Mouse (Mus musculus) lung, embryonic 15.5 days (tissue): ENCODE results near the gene Mapk1ip1l. TPM values are rescaled to one million over a fixed set of nuclear protein-coding genes. Genes with fewer than 3 reads are reported as not detected.

Source experiments
- ATAC-seq: fragments of 200-750 bp; cut with Nextera tagmentation; 2 replicates; pipeline ENCODE4 v1.8.0; 2017; ENCODE audit warnings: moderate number of reproducible peaks, borderline replicate concordance; ENCODE audit not compliant: low FRiP score, low TSS enrichment; ENCODE audit errors: extremely low read depth
- H3K27ac ChIP-seq: fragments of 300-500 bp; sonication (generic); 2 replicates; pipeline ENCODE4 v1.5.1; 2015; ENCODE audit warnings: moderate library complexity, mild to moderate bottlenecking, inconsistent platforms
- H3K27me3 ChIP-seq: fragments of 300-500 bp; sonication (generic); 2 replicates; pipeline ENCODE4 v1.6.1; 2015; ENCODE audit warnings: inconsistent platforms
- H3K36me3 ChIP-seq: fragments of 300-500 bp; sonication (generic); 2 replicates; pipeline ENCODE4 v1.6.1; 2015; ENCODE audit warnings: inconsistent platforms
- H3K4me1 ChIP-seq: fragments of 300-500 bp; sonication (generic); 2 replicates; pipeline ENCODE4 v1.6.1; 2015; ENCODE audit warnings: inconsistent platforms
- H3K4me2 ChIP-seq: fragments of 300-500 bp; sonication (generic); 2 replicates; pipeline ENCODE4 v1.6.1; 2015; ENCODE audit warnings: inconsistent platforms, mild to moderate bottlenecking, moderate library complexity
- H3K4me3 ChIP-seq: fragments of 300-500 bp; sonication (generic); 2 replicates; pipeline ENCODE4 v1.5.1; 2015; ENCODE audit warnings: mild to moderate bottlenecking, inconsistent platforms
- H3K9ac ChIP-seq: fragments of 300-500 bp; sonication (generic); 2 replicates; pipeline ENCODE4 v1.6.1; 2015; ENCODE audit warnings: inconsistent platforms
- H3K9me3 ChIP-seq: fragments of 300-500 bp; sonication (generic); 2 replicates; pipeline ENCODE4 v1.6.1; 2016; ENCODE audit warnings: inconsistent platforms
- WGBS: fragments of 180-500 bp; shearing (Covaris S2); methylation state at CpG from one replicate; pipeline ENCODE4 v1.1.7; 2015; 5-methylcytosine and 5-hydroxymethylcytosine counted together
- polyA plus RNA-seq: library from polyadenylated mRNA; unstranded; fragments of >200 nt; fragmentation: Nextera tagmentation; extraction: Ambion mirVana; gene quantifications from 2 replicates; pipeline ENCODE4 v1.2.1, GENCODE M21; 2015

Gene Mapk1ip1l
- 65.5 and 67.7 TPM in 2 replicates for polyA plus RNA-seq

DNA sequence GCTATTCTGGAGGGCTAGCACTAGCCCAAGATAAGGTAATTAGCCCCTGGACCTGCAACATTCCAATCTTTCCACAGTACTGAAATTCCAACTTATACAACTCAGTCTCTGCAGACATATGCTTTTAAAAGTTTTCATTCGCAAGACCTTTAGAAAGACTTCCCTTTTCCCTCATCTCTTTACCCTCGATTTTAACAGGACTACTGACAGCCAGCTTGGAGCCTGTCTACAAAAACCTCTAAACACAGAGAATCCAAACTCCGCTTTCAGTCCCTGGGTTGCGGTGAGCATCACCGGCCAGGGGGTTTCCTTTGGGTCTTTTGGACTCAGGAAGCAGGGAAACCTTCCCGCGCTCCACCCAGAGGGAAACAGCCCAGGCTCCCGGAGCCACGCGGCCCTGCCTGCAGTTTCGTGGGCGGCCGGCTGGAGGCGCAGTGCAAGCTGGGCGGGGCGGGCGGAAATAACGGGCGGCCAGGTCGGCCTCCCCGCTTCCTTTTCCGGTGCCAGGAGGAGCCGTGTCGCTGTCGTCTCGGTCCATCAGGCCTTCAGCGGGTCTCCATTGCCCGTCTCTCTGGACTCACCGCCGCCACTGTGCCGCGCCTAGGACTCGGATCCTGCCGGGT lies at the start of gene Mapk1ip1l:
TSS of gene Mapk1ip1l (plus strand) at position 482 of the 623 bp plus-strand sequence.
- Histone ChIP-seq H3K4me2 (peak within 1 kb of the TSS; percentile 57), H3K27ac (peak within 1 kb of the TSS; percentile 97), H3K9me3 (no peaks in the 10 kb centered on the region), H3K4me3 (peak within 1 kb of the TSS; percentile 85), H3K9ac (peak within 1 kb of the TSS; percentile 98), H3K27me3 (no peaks in the 10 kb centered on the region), H3K4me1 (peaks cover 15% of the 10 kb centered on the region), H3K36me3 (no peaks in the 10 kb centered on the region)
- ATAC-seq, result peak; percentile 85
- WGBS, result under 1% methylated on average over 34 of the region's 34 CpGs

- Histone ChIP-seq H3K4me3 (no peak overlapping the region), H3K4me2 (no peak overlapping the region), H3K36me3 (peaks cover 43% of the 10 kb centered on the region), H3K9ac (no peak overlapping the region), H3K4me1 (no peaks in the 10 kb centered on the region), H3K9me3 (no peaks in the 10 kb centered on the region), H3K27ac (no peak overlapping the region), H3K27me3 (no peaks in the 10 kb centered on the region)
- 84% methylated on average over 6 of the region's 6 CpGs for WGBS
- no peak for ATAC-seq
These were observed 48.2 kb upstream of the Mapk1ip1l start for GRCm38 (mm10) chr14:47249839-47250238.

DNA sequence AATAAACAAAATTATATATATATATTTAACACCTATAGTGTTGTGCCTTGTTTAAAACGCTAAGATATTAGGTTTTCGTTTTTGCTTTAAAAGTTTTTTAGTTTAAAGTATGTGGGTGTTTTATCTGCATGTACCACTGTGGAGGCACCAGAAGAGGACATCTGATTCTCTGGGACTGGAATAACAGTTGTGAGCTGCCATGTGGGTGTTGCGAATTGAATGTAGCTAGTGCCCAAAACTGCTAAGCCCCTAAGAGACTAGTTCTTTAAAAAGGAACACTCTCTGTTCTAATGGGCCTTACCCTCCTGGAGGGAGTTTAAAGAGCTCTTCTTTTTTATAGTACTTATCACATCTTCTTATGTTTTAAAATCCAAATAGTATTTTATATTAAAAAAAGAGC lies 33.2 kb upstream of the Mapk1ip1l start:
- Histone ChIP-seq H3K36me3 (peaks cover 57% of the 10 kb centered on the region), H3K4me2 (no peak overlapping the region), H3K9ac (no peak overlapping the region), H3K4me3 (no peak overlapping the region), H3K4me1 (no peaks in the 10 kb centered on the region), H3K9me3 (no peaks in the 10 kb centered on the region), H3K27me3 (no peaks in the 10 kb centered on the region), H3K27ac (no peak overlapping the region)
- WGBS, result 95% methylated on average over 3 of the region's 3 CpGs
- no peak for ATAC-seq

DNA sequence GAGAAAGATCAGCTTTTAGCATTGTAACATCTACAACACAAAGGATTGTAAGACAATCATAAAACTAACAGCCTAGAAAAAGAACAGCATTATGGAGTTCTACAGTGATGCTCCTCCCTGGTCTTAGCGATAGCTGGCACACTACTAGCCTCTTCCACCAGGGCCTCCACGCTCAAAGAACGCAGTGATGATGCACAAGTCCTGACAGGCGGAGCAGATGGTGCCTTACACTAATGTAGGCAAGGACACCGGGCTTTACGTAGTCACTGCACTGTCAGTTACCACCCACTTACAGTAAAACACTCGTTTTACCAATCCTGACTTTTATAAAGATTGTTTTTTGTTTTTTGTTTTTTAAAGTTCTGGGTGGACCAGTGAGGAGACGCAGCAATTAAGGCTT lies 32.2 kb upstream of the Mapk1ip1l start:
- no peaks in the 10 kb centered on the region for H3K9me3 ChIP-seq
- H3K9ac ChIP-seq, result no peak overlapping the region
- peaks cover 54% of the 10 kb centered on the region for H3K36me3 ChIP-seq
- no peak for ATAC-seq
- H3K4me3 ChIP-seq, result no peak overlapping the region
- WGBS, result 92% methylated on average over 8 of the region's 8 CpGs
- H3K4me1 ChIP-seq, result no peaks in the 10 kb centered on the region
- no peak overlapping the region for H3K27ac ChIP-seq
- no peaks in the 10 kb centered on the region for H3K27me3 ChIP-seq
- H3K4me2 ChIP-seq, result no peak overlapping the region

DNA sequence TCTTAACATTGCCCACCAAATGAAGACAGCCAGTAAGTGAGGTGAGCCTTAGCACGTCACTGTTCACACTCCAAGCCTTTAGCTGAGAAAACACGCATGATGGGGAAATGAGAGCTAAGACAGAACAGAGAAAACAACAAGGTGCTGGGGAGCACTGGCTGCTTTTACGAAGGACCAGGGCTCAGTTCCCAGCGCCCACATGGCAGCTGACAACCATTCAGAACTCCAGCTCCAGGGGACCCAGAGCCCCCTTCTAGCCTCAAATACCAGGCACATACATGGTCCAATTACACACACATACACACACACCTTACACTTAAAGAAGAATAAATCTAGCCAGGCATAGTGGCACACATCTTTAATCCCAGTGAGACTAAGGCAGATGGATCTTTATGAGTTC lies 29.0 kb upstream of the Mapk1ip1l start:
- H3K9me3 ChIP-seq, result no peaks in the 10 kb centered on the region
- no peak overlapping the region for H3K27ac ChIP-seq
- ATAC-seq, result no peak
- WGBS, result 95% methylated on average over 4 of the region's 4 CpGs
- H3K4me3 ChIP-seq, result no peak overlapping the region
- no peak overlapping the region for H3K4me2 ChIP-seq
- peaks cover 63% of the 10 kb centered on the region for H3K36me3 ChIP-seq
- H3K27me3 ChIP-seq, result no peaks in the 10 kb centered on the region
- H3K9ac ChIP-seq, result no peak overlapping the region
- H3K4me1 ChIP-seq, result no peaks in the 10 kb centered on the region

DNA sequence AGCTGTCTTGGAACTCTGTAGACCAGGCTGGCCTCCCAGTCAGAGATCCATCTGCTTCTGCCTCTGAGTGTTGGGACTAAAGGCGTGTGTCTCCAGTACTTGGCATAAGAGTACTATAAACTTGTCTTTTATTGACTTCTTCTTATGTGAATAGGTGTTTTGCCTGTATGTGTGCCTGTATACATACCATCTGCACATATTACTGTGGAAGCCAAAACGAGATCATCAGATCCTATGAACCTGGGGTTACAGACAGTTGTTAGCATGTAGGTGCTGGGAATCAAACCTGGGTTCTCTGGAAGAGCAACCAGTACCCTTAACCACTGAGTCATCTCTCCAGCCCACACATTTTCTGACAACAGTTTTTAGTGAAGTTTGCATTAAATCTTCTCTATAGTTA lies 28.4 kb upstream of the Mapk1ip1l start:
- H3K9ac ChIP-seq, result no peak overlapping the region
- no peaks in the 10 kb centered on the region for H3K9me3 ChIP-seq
- no peak for ATAC-seq
- no peaks in the 10 kb centered on the region for H3K27me3 ChIP-seq
- WGBS, result 84% methylated on average over 2 of the region's 2 CpGs
- no peak overlapping the region for H3K4me2 ChIP-seq
- H3K4me3 ChIP-seq, result no peak overlapping the region
- H3K36me3 ChIP-seq, result peaks cover 63% of the 10 kb centered on the region
- no peak overlapping the region for H3K27ac ChIP-seq
- H3K4me1 ChIP-seq, result 0 out of 2 replicates have a peak, but pooled peaks cover 5% of the 10 kb centered on the region

GRCm38 (mm10) chr14:47273751-47274150 lies 24.3 kb upstream of the Mapk1ip1l start:
- WGBS, result 87% methylated on average over 3 of the region's 3 CpGs
- Histone ChIP-seq H3K36me3 (peaks cover 33% of the 10 kb centered on the region), H3K27me3 (no peaks in the 10 kb centered on the region), H3K4me1 (peaks cover 22% of the 10 kb centered on the region), H3K4me2 (no peak overlapping the region), H3K27ac (no peak overlapping the region), H3K9me3 (no peaks in the 10 kb centered on the region), H3K9ac (no peak overlapping the region), H3K4me3 (no peak overlapping the region)
- ATAC-seq, result no peak

DNA sequence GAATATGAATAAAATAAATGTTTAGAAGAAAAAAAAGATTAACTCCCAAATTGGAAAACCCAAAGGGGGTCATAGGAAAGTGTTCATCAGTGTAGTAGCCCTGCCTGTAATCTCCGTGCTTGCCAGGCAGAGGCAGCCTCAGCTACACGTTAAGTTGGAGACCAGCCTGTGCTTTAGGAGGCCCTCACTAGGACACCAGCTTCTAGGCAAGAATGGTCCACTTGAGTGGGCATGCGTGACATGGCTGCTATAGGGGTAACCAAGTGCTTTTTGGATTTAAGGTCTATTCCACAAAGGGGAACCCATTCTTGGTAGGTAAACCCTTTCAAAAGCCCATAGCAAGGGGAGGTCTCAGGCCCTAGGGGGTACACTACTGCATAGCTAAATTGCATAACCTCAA lies 22.6 kb upstream of the Mapk1ip1l start:
- Histone ChIP-seq H3K4me2 (peak overlapping the region; percentile 69), H3K4me3 (peak overlapping the region; percentile 88), H3K36me3 (peaks cover 21% of the 10 kb centered on the region; the same call in 1 of the 2 replicates)

GRCm38 (mm10) chr14:47276036-47276603 lies 21.9 kb upstream of the Mapk1ip1l start:
- peaks cover 22% of the 10 kb centered on the region for H3K4me1 ChIP-seq
- H3K36me3 ChIP-seq, result peaks cover 17% of the 10 kb centered on the region; the same call in 1 of the 2 replicates
- peak overlapping the region; percentile 69 for H3K4me2 ChIP-seq
- ATAC-seq, result peak; percentile 21; the same call in 1 of the 2 replicates
- no peaks in the 10 kb centered on the region for H3K27me3 ChIP-seq
- no peaks in the 10 kb centered on the region for H3K9me3 ChIP-seq
- peak overlapping the region; percentile 74 for H3K9ac ChIP-seq
- peak overlapping the region; percentile 96 for H3K27ac ChIP-seq
- peak overlapping the region; percentile 88 for H3K4me3 ChIP-seq
- WGBS, result 2% methylated on average over 22 of the region's 22 CpGs

More for the DNA sequence above, 22.6 kb upstream of the Mapk1ip1l start:
- no peaks in the 10 kb centered on the region for H3K9me3 ChIP-seq
- 19% methylated on average over 3 of the region's 3 CpGs for whole genome bisulfite sequencing
- H3K9ac ChIP-seq, result peak overlapping the region; percentile 74
- peaks cover 22% of the 10 kb centered on the region for H3K4me1 ChIP-seq
- H3K27me3 ChIP-seq, result no peaks in the 10 kb centered on the region
- ATAC-seq, result no peak
- no peak overlapping the region for H3K27ac ChIP-seq

DNA sequence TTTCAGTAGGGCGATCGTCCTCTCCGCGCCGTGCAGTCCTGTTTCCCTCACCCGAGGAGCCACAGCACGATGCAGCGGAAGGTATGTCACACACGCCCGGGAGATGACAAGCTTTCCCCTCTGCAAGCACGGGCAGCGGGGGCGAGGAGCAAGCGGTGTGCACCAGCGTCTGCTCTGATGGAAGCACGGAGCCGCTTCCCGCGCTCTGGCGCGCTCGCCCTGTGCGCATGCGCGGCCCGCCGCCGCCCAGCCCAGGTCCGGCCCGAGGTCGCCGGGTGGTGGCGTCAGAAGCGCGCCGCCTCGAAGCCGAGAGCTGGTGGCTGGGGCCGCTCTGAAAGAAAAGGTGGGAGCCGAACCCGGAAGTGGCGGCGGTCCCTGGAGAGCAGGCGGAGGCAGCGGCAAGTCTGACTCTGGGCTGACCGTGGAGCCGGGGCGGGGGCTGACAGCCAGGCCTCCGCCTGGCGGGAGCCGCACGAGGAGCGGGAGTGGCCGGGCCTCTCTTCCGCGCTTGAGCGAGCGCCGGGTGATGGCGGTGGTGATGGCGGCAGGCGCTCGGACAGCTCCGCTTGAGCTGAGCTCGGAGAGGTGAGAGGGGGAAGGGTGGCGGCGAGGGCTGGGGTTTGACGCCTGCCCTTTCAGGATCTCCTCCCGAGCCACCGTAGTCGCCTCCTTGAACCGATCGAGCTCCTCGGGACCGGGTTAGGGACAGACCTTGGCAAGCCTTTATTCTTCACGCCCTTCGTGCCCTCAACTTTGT lies 21.3 kb upstream of the Mapk1ip1l start, which contains the start of the genes Wdhd1 and Socs4:
TSS of gene Wdhd1 (minus strand) at position 221 of the 757 bp plus-strand sequence.
TSS of gene Socs4 (plus strand) at position 295 of the 757 bp plus-strand sequence.
- peak; percentile 98 for ATAC-seq
- Histone ChIP-seq H3K27ac (peak within 1 kb of the TSS; percentile 96), H3K27me3 (no peaks in the 10 kb centered on the region), H3K4me2 (peak within 1 kb of the TSS; percentile 69), H3K4me1 (peaks cover 22% of the 10 kb centered on the region), H3K36me3 (peaks cover 10% of the 10 kb centered on the region; the same call in 1 of the 2 replicates), H3K4me3 (peak within 1 kb of the TSS; percentile 88), H3K9me3 (no peaks in the 10 kb centered on the region), H3K9ac (peak within 1 kb of the TSS; percentile 83)
- under 1% methylated on average over 74 of the region's 77 CpGs for WGBS

DNA sequence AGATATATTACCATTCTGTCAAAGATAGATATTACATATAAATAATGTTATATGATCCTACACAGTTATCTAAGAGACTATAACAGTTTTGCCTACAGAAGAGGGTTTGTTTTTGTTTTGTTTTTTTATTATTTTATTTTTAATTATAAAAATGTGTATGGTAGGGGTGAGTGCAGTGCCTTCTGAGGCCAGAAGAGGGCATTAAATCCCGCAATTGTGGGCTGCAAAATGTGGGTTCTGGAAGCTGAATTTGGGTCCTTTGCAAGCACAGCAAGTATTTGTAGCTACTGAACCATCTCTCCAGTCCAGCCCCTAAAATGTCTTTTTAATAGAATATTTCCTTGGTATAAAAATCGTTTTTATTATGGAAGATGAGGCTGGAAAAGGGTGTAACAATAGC lies 19.0 kb upstream of the Mapk1ip1l start:
- H3K9me3 ChIP-seq, result no peaks in the 10 kb centered on the region
- WGBS, result 79% methylated on average over 2 of the region's 2 CpGs

More for the DNA sequence above, 19.0 kb upstream of the Mapk1ip1l start:
- H3K36me3 ChIP-seq, result no peaks in the 10 kb centered on the region
- H3K27me3 ChIP-seq, result no peaks in the 10 kb centered on the region
- no peak for ATAC-seq
- peaks cover 31% of the 10 kb centered on the region for H3K4me1 ChIP-seq
- no peak overlapping the region for H3K27ac ChIP-seq
- H3K9ac ChIP-seq, result no peak overlapping the region
- no peak overlapping the region for H3K4me3 ChIP-seq
- H3K4me2 ChIP-seq, result no peak overlapping the region
